In the genomic region with DNA sequence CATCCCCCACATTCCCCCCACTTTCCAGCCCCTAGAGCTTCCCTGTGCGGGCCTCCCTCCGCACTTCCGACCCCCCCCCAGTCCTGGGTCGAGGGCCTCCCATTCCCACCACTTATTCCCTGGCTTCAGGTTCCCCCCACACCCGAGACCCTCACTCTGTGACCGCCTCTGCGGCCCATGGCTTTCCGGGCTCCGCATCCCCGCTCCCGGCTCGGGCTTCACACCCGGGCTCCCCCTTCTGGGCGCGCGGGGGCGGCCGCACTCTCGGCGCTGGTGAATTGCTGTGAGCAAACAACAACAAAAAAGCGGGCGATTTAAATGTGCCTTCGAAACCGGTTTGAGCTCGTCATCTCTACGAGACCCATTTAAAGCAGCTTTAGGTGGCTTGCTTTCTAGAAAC, we compare ENCODE assay signal across 8 mouse cellular contexts. TPM values are rescaled to one million over a fixed set of nuclear protein-coding genes. Genes with fewer than 3 reads are reported as not detected.
A peak's percentile ranks its signal among the peaks of the same experiment; 100 is the strongest.
DNase-seq lines count a peak whose midpoint lies in the region; ATAC-seq and TF ChIP-seq lines count a peak whose summit lies in the region.

No protein-coding gene starts in this region.

- H3K4me2 ChIP-seq in kidney, embryonic 14.5 days (replicated peaks; ENCODE audit: low read depth, low read length), result peak overlapping the region; percentile 87
- peak overlapping the region; percentile 98 for H3K4me2 ChIP-seq in limb, embryonic 15.5 days
- H3K4me2 ChIP-seq in midbrain, embryonic 16.5 days (ENCODE audit: low read length), result peak overlapping the region; percentile 83

- peak; percentile 38; the same call in 1 of the 2 replicates for TF ChIP-seq CTCF in bone marrow macrophage, adult 2 months (IDR thresholded peaks at IDR 0.05; ENCODE audit: low read depth, low read length)
- TF ChIP-seq CTCF in embryonic fibroblast, embryonic 13.5 days (IDR thresholded peaks at IDR 0.05; ENCODE audit: borderline replicate concordance, insufficient read depth, low read length), result no peak

- no peaks in the 10 kb centered on the region for H3K36me3 ChIP-seq in heart, embryonic 10.5 days
- H3K36me3 ChIP-seq in kidney, embryonic 14.5 days (ENCODE audit: control insufficient read depth, insufficient read depth, low read length), result no peaks in the 10 kb centered on the region
- H3K36me3 ChIP-seq in limb, embryonic 15.5 days, result no peaks in the 10 kb centered on the region
- H3K36me3 ChIP-seq in midbrain, embryonic 16.5 days (ENCODE audit: control insufficient read depth, insufficient read depth, low read length), result no peaks in the 10 kb centered on the region

- peak; percentile 50 for ATAC-seq in kidney, embryonic 14.5 days (ENCODE audit: low FRiP score, low TSS enrichment)
- peak; percentile 48 for ATAC-seq in limb, embryonic 15.5 days (ENCODE audit: insufficient number of reproducible peaks, low FRiP score, low TSS enrichment, low read depth)
- ATAC-seq in midbrain, embryonic 16.5 days, result peak; percentile 76

- H3K4me1 ChIP-seq in bone marrow macrophage, adult 2 months (ENCODE audit: control insufficient read depth, insufficient read depth, low read length), result peaks cover 3% of the 10 kb centered on the region
- H3K4me1 ChIP-seq in embryonic fibroblast, embryonic 13.5 days (ENCODE audit: control insufficient read depth, insufficient read depth, low read length), result no peaks in the 10 kb centered on the region
- H3K4me1 ChIP-seq in heart, embryonic 10.5 days, result peaks cover 23% of the 10 kb centered on the region
- H3K4me1 ChIP-seq in kidney, embryonic 14.5 days (ENCODE audit: control insufficient read depth, insufficient read depth, low read length), result no peaks in the 10 kb centered on the region; the same call in 1 of the 2 replicates
- H3K4me1 ChIP-seq in limb, embryonic 15.5 days, result peaks cover 16% of the 10 kb centered on the region
- peaks cover 7% of the 10 kb centered on the region for H3K4me1 ChIP-seq in midbrain, embryonic 16.5 days (ENCODE audit: control insufficient read depth, insufficient read depth, low read length)

- DNase-seq in 416B (ENCODE audit: low read depth), result peak; percentile 79
- peak; percentile 88 for DNase-seq in heart, embryonic 10.5 days (ENCODE audit: low spot score)
- peak; percentile 80 to 87 for DNase-seq in spleen, postnatal 10 days (ENCODE audit: low spot score in 2 of 2)

- H3K9ac ChIP-seq in kidney, embryonic 14.5 days (ENCODE audit: low read depth, low read length), result peak overlapping the region; percentile 89
- H3K9ac ChIP-seq in limb, embryonic 15.5 days, result peak overlapping the region; percentile 72
- H3K9ac ChIP-seq in midbrain, embryonic 16.5 days (ENCODE audit: low read depth, low read length), result peak overlapping the region; percentile 93

- under 1% methylated on average over 26 of the region's 26 CpGs for WGBS in heart, embryonic 10.5 days
- WGBS in kidney, embryonic 14.5 days, result under 1% methylated on average over 25 of the region's 26 CpGs
- WGBS in limb, embryonic 15.5 days, result under 1% methylated on average over 26 of the region's 26 CpGs
- WGBS in midbrain, embryonic 16.5 days, result under 1% methylated on average over 26 of the region's 26 CpGs

- H3K9me3 ChIP-seq in heart, embryonic 10.5 days, result no peaks in the 10 kb centered on the region
- no peaks in the 10 kb centered on the region for H3K9me3 ChIP-seq in kidney, embryonic 14.5 days (ENCODE audit: control insufficient read depth, low read length)
- H3K9me3 ChIP-seq in limb, embryonic 15.5 days, result no peaks in the 10 kb centered on the region
- no peaks in the 10 kb centered on the region for H3K9me3 ChIP-seq in midbrain, embryonic 16.5 days (replicated peaks; ENCODE audit: control insufficient read depth, low read length, poor library complexity, severe bottlenecking)

- peak overlapping the region; percentile 55 for H3K27ac ChIP-seq in bone marrow macrophage, adult 2 months (ENCODE audit: insufficient read depth, low read depth, low read length)
- H3K27ac ChIP-seq in embryonic fibroblast, embryonic 13.5 days (ENCODE audit: insufficient read depth, low read length), result peak overlapping the region; percentile 70
- peak overlapping the region; percentile 96 for H3K27ac ChIP-seq in heart, embryonic 10.5 days
- H3K27ac ChIP-seq in kidney, embryonic 14.5 days (ENCODE audit: low read depth, low read length), result peak overlapping the region; percentile 97
- H3K27ac ChIP-seq in limb, embryonic 15.5 days, result peak overlapping the region; percentile 92
- H3K27ac ChIP-seq in midbrain, embryonic 16.5 days (ENCODE audit: low read length), result peak overlapping the region; percentile 97

- H3K27me3 ChIP-seq in heart, embryonic 10.5 days (ENCODE audit: insufficient read depth, poor library complexity, severe bottlenecking), result no peaks in the 10 kb centered on the region
- H3K27me3 ChIP-seq in kidney, embryonic 14.5 days (ENCODE audit: control insufficient read depth, insufficient read depth, low read length), result no peaks in the 10 kb centered on the region
- no peaks in the 10 kb centered on the region for H3K27me3 ChIP-seq in limb, embryonic 15.5 days
- no peaks in the 10 kb centered on the region; the same call in 1 of the 2 replicates for H3K27me3 ChIP-seq in midbrain, embryonic 16.5 days (ENCODE audit: control insufficient read depth, insufficient read depth, low read depth, low read length)

- no peak for TF ChIP-seq POLR2A in bone marrow macrophage, adult 2 months (IDR thresholded peaks at IDR 0.05; ENCODE audit: borderline replicate concordance, low read depth, low read length)
- TF ChIP-seq POLR2A in embryonic fibroblast, embryonic 13.5 days (IDR thresholded peaks at IDR 0.05; ENCODE audit: low read depth, low read length), result no peak

- peak overlapping the region; percentile 65 for H3K4me3 ChIP-seq in bone marrow macrophage, adult 2 months (ENCODE audit: insufficient read depth, low read length)
- H3K4me3 ChIP-seq in embryonic fibroblast, embryonic 13.5 days (ENCODE audit: insufficient read depth, low read length), result peak overlapping the region; percentile 76
- H3K4me3 ChIP-seq in heart, embryonic 10.5 days, result peak overlapping the region; percentile 85
- peak overlapping the region; percentile 60 for H3K4me3 ChIP-seq in kidney, embryonic 14.5 days (ENCODE audit: low read length)
- H3K4me3 ChIP-seq in limb, embryonic 15.5 days, result peak overlapping the region; percentile 79
- H3K4me3 ChIP-seq in midbrain, embryonic 16.5 days (ENCODE audit: low read depth, low read length), result peak overlapping the region; percentile 85

RNA-seq across cellular contexts. Expression of gene Jade1, which starts 10.4 kb away (rescaled TPM):
- 11.5 and 13.9 TPM in 2 replicates for polyA plus RNA-seq in bone marrow macrophage, adult 2 months (2012; ENCODE audit: insufficient read depth, insufficient read length, missing spikeins)
- 37.0 and 56.8 TPM in 2 replicates for polyA plus RNA-seq in embryonic fibroblast, embryonic 13.5 days (2011; ENCODE audit: insufficient read length, low read depth, missing spikeins)
- 13.1 and 17.8 TPM in 2 replicates for polyA plus RNA-seq in heart, embryonic 10.5 days (2016; fragmentation: Nextera tagmentation; extraction: Ambion mirVana)
- 14.6 and 22.1 TPM in 2 replicates for polyA plus RNA-seq in kidney, embryonic 14.5 days (2014; fragmentation: Nextera tagmentation; extraction: Ambion mirVana)
- polyA plus RNA-seq in limb, embryonic 15.5 days (2015; fragmentation: Nextera tagmentation; extraction: Ambion mirVana), result 12.0 and 12.7 TPM in 2 replicates
- polyA plus RNA-seq in midbrain, embryonic 16.5 days (2015; fragmentation: Nextera tagmentation; extraction: Ambion mirVana), result 13.2 and 14.2 TPM in 2 replicates

Comparison
In these comparisons a context has a peak if more than half of its experiments do, and no peak if none do; other contexts are left out.
1. Peak in every context shown above with its lines: DNase-seq, ATAC-seq, H3K4me3 ChIP-seq and H3K27ac ChIP-seq.